Mouse (Mus musculus) ES-E14 (cell line): ENCODE measurements at regions not wholly inside any gene's neighbourhood (a gene's known extent, or its start where the extent isn't known, plus 50 kb on each side); places are given as distances from the start of the nearest gene placed in this dataset.

Source experiments
- DNase-seq: peaks from one replicate; pipeline ENCODE4 v3.0.0-alpha.2; 2013; ENCODE audit warnings: low read depth, low spot score
- H3K27ac ChIP-seq: 2 replicates; pipeline ENCODE4 v1.5.1; 2012; ENCODE audit warnings: low read depth, mild to moderate bottlenecking, low read length, moderate library complexity, mixed read lengths; ENCODE audit not compliant: poor library complexity, insufficient read depth, severe bottlenecking
- H3K36me3 ChIP-seq: 2 replicates; pipeline ENCODE4 v1.6.1; 2012; ENCODE audit warnings: mild to moderate bottlenecking, low read length, moderate library complexity, mixed read lengths; ENCODE audit not compliant: control insufficient read depth, poor library complexity, insufficient read depth, severe bottlenecking
- H3K4me1 ChIP-seq, 2 experiments: fragments of 150-350 bp in 1 of 2; sonication (generic) in 1 of 2; 2 replicates each; pipeline ENCODE4 v1.6.1; 2012; ENCODE audit warnings: low read length in 2 of 2, mild to moderate bottlenecking in 1 of 2, mixed read lengths in 1 of 2; ENCODE audit not compliant: control insufficient read depth in 2 of 2, insufficient read depth in 2 of 2, poor library complexity in 1 of 2
- H3K4me3 ChIP-seq, 2 experiments: fragments of 150-350 bp in 1 of 2; sonication (generic) in 1 of 2; 2 replicates each; pipeline ENCODE4 v1.5.1; 2012; ENCODE audit warnings: low read length in 2 of 2, low read depth in 1 of 2, mild to moderate bottlenecking in 1 of 2, mixed read lengths in 1 of 2; ENCODE audit not compliant: insufficient read depth in 1 of 2, poor library complexity in 1 of 2, severe bottlenecking in 1 of 2
- H3K9ac ChIP-seq: 2 replicates; pipeline ENCODE4 v1.6.1; 2012; ENCODE audit warnings: low read depth, mild to moderate bottlenecking, low read length, mixed read lengths; ENCODE audit not compliant: poor library complexity, insufficient read depth, severe bottlenecking
- H3K9me3 ChIP-seq: fragments of 150-350 bp; sonication (generic); 2 replicates; pipeline ENCODE4 v1.6.1; 2012; ENCODE audit warnings: low read depth, mild to moderate bottlenecking, low read length; ENCODE audit not compliant: control insufficient read depth, insufficient read depth
- CHD2 ChIP-seq: IDR thresholded peaks from 2 replicates; pipeline ENCODE4 v1.6.1; 2014; ENCODE audit warnings: mild to moderate bottlenecking, low read depth, low read length, inconsistent platforms
- HCFC1 ChIP-seq: IDR thresholded peaks from 2 replicates; pipeline ENCODE4 v1.6.1; 2012; ENCODE audit warnings: low read length, inconsistent platforms, borderline replicate concordance; ENCODE audit not compliant: insufficient read depth
- MAFK ChIP-seq: IDR thresholded peaks from 2 replicates; pipeline ENCODE4 v1.6.1; 2014; ENCODE audit warnings: mild to moderate bottlenecking, low read depth, low read length, inconsistent platforms; ENCODE audit not compliant: insufficient read depth
- ZC3H11A ChIP-seq: IDR thresholded peaks from 2 replicates; pipeline ENCODE4 v1.6.1; 2012; ENCODE audit warnings: low read depth, mild to moderate bottlenecking, inconsistent platforms, low read length, borderline replicate concordance
- ZNF384 ChIP-seq: IDR thresholded peaks from 2 replicates; pipeline ENCODE4 v1.6.1; 2012; ENCODE audit warnings: low read depth, low read length, inconsistent platforms
- in situ Hi-C, 2 experiments: fragments of 600-800 bp; cut with MboI; formaldehyde crosslinking; loops; one replicate each; pipeline ENCODE4 v1.15.1; 2025; ENCODE audit warnings: low sequenced_read_pairs in 2 of 2, inconsistent platforms in 1 of 2; ENCODE audit not compliant: unreplicated experiment in 2 of 2

DNA sequence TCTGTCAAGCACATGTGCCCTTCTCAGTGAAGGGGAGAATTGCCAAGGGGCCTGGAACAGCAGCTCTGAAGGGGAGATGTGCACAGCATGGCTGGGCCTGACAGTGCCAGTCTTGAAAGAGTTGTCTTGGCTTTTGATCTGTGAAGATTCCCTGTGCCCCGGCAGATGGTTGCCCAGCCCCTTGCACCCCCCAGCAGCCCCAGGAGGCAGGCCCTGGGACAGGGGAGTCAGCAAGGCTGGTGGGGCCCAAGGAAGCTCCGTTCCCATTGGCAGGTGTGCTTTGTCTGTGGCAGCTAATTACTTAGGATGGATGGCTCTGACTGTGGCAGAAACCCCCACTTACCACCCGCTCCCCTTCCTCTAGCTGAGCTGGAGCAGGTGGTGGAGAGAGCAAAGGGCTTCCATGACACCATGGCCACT lies 58.6 kb downstream of the Tspan17 start:
- no peak for DNase-seq
- Histone ChIP-seq H3K4me1 (peaks cover 0 to 2% of the 10 kb centered on the region in 2 experiments; a peak in 1 of 4 replicates), H3K9me3 (no peaks in the 10 kb centered on the region), H3K4me3 (no peak overlapping the region), H3K9ac (no peak overlapping the region), H3K27ac (no peak overlapping the region), H3K36me3 (no peaks in the 10 kb centered on the region)
- TF ChIP-seq MAFK (no peak), CHD2 (no peak), ZNF384 (no peak), ZC3H11A (no peak), HCFC1 (no peak)
- in situ Hi-C loops: no loop called here

DNA sequence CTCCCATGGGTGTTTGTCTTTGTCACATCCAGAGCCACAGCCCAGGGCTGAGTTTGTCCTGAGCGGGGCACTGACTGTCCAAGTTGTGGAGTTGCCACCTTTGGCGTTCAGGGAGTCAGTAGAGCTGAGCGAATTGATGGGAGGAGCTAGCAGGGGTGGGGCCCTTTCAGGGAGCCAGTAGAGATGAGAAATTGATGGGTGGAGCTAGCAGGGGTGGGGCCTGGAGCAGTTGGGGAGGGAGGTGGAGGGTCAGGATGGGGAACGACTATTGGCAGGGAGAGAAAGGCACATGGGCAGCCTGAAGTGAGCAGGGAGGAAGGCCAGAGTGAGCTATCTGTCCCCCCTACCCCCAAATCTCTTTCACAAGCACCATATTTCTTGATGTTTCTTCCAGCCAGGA lies 62.0 kb downstream of the Tspan17 start:
- Histone ChIP-seq H3K9ac (no peak overlapping the region), H3K9me3 (no peaks in the 10 kb centered on the region), H3K4me1 (peaks cover 0 to 2% of the 10 kb centered on the region in 2 experiments; a peak in 1 of 4 replicates), H3K27ac (no peak overlapping the region), H3K36me3 (no peaks in the 10 kb centered on the region), H3K4me3 (no peak overlapping the region)
- in situ Hi-C loops: no loop called here
- TF ChIP-seq CHD2 (no peak), MAFK (no peak), ZC3H11A (no peak), HCFC1 (no peak), ZNF384 (no peak)
- DNase-seq: no peak

DNA sequence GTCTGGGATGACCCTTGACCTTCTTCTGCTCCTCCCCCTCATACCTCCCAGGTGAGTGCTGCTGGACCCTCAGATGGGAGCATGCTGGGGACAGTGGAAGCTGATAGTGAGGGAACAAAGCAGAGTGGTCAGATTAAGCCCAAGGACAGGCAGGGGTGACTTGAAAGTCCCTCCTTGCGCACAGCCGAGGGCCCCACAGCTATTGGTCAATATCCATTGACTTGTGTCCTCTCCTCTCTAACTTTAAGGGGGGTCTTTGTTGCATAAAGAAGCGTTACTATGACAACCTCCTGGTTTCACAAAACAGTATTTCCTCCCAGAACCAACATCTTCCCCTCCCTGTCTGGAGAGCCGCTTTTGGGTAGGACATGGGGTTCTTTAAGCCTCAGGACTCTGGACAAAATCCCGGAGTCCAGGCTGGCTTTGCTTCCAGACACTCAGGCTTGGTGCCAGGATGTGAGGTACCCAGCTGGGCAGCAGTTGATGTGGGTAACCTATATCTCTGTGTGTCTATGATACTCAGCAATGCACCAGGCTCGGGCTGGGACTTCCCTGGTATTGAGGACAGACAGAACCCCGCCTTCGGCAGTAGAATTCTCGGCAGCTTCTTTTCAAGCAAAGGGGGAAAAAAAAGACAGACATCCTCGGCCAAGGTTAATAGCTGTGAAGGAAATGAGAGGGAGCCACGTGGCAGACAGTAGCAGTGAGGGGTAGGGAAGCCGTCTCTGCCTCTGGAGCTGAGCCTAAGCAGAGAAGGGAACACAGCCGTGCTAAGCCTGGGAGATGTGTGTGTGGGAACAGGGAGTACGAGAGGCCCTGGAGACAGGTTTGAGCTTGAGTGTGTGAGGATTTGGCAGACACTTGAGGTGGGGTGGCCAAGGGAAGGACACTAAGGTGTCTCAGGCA lies 66.4 kb downstream of the Tspan17 start:
- in situ Hi-C loops: no loop called here
- TF ChIP-seq HCFC1 (no peak), ZC3H11A (no peak), MAFK (no peak), ZNF384 (no peak), CHD2 (no peak)
- H3K9ac ChIP-seq: no peak overlapping the region
- no peak overlapping the region for H3K27ac ChIP-seq
- no peaks in the 10 kb centered on the region for H3K9me3 ChIP-seq
- no peak for DNase-seq
- no peak overlapping the region for H3K4me3 ChIP-seq
- peaks cover 0 to 2% of the 10 kb centered on the region in 2 experiments; a peak in 1 of 4 replicates for H3K4me1 ChIP-seq
- no peaks in the 10 kb centered on the region for H3K36me3 ChIP-seq

DNA sequence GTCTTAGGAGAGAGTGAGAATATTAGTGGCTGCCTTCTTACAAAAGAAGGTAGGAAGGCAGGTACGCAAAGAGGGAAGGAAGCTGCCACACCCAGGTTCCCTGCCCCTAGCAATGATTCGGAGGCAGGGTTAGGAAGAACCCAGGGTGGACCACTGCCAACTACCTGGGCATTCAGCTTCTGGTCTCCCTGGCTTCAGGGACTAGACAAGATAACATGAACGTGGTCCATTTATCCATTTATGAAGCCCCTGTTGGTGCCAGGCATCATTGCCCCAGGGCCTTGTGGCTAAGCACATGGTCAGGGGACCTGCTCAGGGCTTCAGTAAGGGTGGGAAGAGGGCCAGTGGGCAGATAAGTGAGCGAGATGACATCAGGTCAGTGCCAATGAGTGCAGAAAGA lies 73.8 kb downstream of the Tspan17 start:
- H3K27ac ChIP-seq: no peak overlapping the region
- in situ Hi-C loops: no loop called here

More for the DNA sequence above, 73.8 kb downstream of the Tspan17 start:
- Histone ChIP-seq H3K9me3 (no peaks in the 10 kb centered on the region), H3K9ac (no peak overlapping the region), H3K36me3 (no peaks in the 10 kb centered on the region), H3K4me1 (peaks cover 5 to 10% of the 10 kb centered on the region in 2 experiments; a peak in 2 of 4 replicates), H3K4me3 (no peak overlapping the region)
- no peak for DNase-seq
- no peak for TF ChIP-seq CHD2
- TF ChIP-seq ZNF384: no peak
- TF ChIP-seq ZC3H11A: no peak
- no peak for TF ChIP-seq HCFC1
- no peak for TF ChIP-seq MAFK
